Mouse (Mus musculus): ENCODE measurements around the gene Rab23. TPM values are rescaled to one million over a fixed set of nuclear protein-coding genes. Genes with fewer than 3 reads are reported as not detected.
A peak's percentile ranks its signal among the peaks of the same experiment; 100 is the strongest.

Rab23 gene
- polyA plus RNA-seq, 1 experiment, result 77.8 TPM

DNA sequence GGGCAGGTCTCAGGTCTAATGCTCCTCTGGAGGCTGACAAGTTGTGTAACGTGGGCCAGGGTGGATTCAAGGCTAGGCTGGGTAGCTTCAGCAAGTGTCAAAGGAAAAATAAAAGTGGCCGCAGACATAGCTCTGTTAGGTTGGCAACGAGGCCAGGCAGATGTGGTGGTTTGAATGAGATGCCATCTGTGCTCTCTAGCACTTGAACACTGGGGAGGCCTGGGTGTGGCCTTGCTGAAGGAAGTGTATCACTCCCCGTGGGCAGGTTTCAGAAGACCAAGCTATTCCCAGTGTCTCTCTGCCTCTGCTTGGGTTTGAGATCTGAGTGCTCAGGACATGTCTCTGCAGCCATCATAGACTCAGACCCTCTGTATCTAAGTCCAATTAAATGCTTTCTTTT is 38.8 kb downstream of the Rab23 start:
- Histone ChIP-seq H3K4me3 (ENCODE audit: insufficient read depth, low read length) (no peak overlapping the region), H3K4me1 (ENCODE audit: control insufficient read depth, insufficient read depth, low read length) (peaks cover 4% of the 10 kb centered on the region; the same call in 1 of the 2 replicates), H3K27ac (ENCODE audit: insufficient read depth, low read length) (peak overlapping the region; percentile 53; the same call in 1 of the 2 replicates)
- TF ChIP-seq CTCF (IDR thresholded peaks at IDR 0.05; ENCODE audit: borderline replicate concordance, insufficient read depth, low read length) (no peak), POLR2A (IDR thresholded peaks at IDR 0.05; ENCODE audit: low read depth, low read length) (no peak)

DNA sequence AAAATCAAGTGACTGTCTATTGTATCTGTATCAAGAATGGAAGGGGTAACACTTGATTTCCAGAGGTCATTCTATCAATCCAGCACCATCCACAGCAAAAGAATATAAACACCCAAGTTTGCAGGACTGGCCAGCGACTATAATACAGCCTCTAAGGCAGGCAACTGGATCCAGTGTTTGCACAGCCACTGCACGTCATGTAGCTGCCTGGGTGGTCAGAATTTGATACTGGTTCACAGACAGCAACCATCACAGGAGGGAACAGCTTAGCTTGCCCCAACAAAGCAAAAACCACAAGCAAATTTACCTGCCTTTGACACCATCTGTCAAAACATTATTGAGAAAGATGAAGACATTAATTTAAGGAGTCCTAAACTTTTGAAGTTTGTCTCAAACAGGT is 44.1 kb downstream of the Rab23 start:
- Histone ChIP-seq H3K27ac (ENCODE audit: insufficient read depth, low read length) (no peak overlapping the region), H3K4me3 (ENCODE audit: insufficient read depth, low read length) (no peak overlapping the region), H3K4me1 (ENCODE audit: control insufficient read depth, insufficient read depth, low read length) (no peaks in the 10 kb centered on the region)
- no peak for TF ChIP-seq POLR2A (IDR thresholded peaks at IDR 0.05; ENCODE audit: low read depth, low read length)
- TF ChIP-seq CTCF (IDR thresholded peaks at IDR 0.05; ENCODE audit: borderline replicate concordance, insufficient read depth, low read length), result no peak

DNA sequence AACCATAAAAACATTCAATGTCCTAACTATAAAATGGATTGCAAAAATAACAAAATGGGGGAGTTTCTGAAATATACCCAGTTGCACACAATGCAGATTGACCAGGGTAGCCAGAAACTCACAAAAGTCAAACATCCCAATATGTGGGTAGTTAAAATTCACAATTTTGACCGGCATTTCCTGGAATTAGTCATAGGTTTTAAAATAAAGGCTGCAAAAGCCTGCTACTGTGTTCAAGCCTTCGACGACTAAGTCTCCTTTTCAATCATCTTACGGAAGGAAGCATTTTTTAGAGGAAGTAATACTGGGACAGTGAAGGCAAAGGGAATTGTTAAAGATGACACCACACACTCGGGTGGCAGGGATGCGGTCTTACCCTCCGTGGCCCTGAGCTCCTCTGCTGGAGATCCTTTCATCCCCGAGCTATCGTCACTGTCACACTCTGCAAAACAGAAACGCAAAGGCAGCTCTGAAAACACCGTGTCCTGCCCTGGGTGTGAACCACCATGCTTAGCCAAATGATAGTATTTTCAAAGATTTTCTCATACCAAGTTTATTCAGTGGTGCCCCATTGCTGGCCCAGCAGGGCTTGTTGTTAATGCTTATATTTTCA is 45.9 kb downstream of the Rab23 start:
- Histone ChIP-seq H3K27ac (ENCODE audit: insufficient read depth, low read length) (no peak overlapping the region), H3K4me3 (ENCODE audit: insufficient read depth, low read length) (no peak overlapping the region), H3K4me1 (ENCODE audit: control insufficient read depth, insufficient read depth, low read length) (no peaks in the 10 kb centered on the region)
- TF ChIP-seq POLR2A (IDR thresholded peaks at IDR 0.05; ENCODE audit: low read depth, low read length) (no peak), CTCF (IDR thresholded peaks at IDR 0.05; ENCODE audit: borderline replicate concordance, insufficient read depth, low read length) (no peak)

DNA sequence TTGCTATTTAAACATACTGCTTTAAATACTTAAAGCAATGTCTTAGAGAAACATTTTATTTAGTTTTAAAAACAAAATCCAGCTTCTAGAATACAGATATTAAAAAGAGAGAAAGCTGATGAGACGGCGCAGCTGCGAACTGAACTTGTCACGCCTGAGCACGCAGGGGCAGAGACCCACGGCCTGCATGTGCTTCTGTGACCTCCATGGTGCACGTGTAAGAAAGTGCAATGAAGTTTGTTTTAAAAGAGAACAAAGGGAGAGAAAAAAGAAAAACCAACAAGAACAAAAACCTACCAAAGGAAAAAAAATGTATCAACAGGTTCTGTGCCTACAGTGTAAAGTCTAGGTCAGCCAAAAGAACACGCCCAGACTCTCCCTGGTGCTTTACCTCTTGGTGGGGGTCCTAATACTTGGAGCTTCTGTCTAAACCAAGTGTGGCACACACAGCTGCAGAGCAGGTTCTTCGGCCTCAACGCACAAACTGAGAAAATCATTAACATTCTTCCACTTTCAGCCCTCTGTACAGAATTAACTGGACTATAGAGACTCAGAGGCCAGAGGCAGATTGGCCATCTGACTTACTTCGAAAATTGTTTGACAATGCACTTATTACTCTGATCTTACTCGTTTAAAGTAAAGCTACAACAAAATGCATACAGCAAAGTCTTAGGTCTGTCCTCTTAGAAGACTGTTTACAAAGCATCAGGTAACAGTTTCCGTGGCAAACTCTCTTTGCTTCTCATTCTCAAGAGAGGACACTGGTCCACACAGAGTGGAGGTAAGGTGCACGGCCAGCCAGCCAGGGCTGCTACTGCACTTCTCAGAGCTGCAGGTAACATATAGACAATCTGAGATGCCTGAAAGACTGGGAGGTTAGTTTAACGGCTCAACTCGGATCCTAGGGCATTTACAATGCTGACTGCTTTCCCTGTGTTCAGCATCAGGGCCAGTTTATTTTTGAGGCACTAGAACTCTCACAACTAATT is 47.1 kb downstream of the Rab23 start:
- no peak overlapping the region for H3K27ac ChIP-seq (ENCODE audit: insufficient read depth, low read length)

DNA sequence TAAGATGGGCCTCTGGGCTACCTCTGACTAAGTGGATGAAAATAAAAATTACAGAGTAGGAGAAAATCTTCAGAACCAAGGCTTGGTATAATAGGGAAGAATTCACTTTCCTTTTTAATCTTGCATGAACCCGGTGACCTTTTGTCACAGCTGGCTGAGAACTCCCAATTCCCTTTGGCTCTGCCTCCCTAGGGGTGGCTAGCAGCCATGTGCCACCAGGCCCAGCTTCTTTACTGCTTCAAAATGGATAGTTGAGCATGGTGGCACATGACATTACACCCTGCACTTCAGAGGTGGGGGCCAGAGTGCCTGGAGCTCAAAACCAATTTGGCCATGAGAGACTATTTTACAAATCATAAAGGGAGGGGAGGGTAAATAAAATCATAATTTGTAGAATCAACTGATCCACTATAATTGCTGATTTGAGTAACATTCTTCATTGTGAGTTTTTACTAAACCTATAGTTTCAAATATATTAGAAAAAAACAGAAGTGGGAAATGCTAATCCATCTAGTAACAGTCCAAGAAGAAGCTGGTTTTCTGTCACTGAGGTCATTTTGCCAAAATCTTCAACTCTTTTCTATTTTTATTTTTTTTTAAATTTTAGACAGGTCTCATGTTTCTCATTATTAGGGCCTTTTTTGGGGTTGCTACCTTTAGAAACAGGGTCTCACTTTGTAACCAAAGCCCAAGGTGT is 48.6 kb downstream of the Rab23 start:
- TF ChIP-seq POLR2A (IDR thresholded peaks at IDR 0.05; ENCODE audit: low read depth, low read length), result no peak
- TF ChIP-seq CTCF (IDR thresholded peaks at IDR 0.05; ENCODE audit: borderline replicate concordance, insufficient read depth, low read length), result no peak
- no peaks in the 10 kb centered on the region for H3K4me1 ChIP-seq (ENCODE audit: control insufficient read depth, insufficient read depth, low read length)
- no peak overlapping the region for H3K27ac ChIP-seq (ENCODE audit: insufficient read depth, low read length)
- H3K4me3 ChIP-seq (ENCODE audit: insufficient read depth, low read length), result no peak overlapping the region

More for the DNA sequence above, 47.1 kb downstream of the Rab23 start:
- TF ChIP-seq CTCF (IDR thresholded peaks at IDR 0.05; ENCODE audit: borderline replicate concordance, insufficient read depth, low read length) (no peak), POLR2A (IDR thresholded peaks at IDR 0.05; ENCODE audit: low read depth, low read length) (no peak)
- Histone ChIP-seq H3K4me3 (ENCODE audit: insufficient read depth, low read length) (no peak overlapping the region), H3K4me1 (ENCODE audit: control insufficient read depth, insufficient read depth, low read length) (no peaks in the 10 kb centered on the region)

DNA sequence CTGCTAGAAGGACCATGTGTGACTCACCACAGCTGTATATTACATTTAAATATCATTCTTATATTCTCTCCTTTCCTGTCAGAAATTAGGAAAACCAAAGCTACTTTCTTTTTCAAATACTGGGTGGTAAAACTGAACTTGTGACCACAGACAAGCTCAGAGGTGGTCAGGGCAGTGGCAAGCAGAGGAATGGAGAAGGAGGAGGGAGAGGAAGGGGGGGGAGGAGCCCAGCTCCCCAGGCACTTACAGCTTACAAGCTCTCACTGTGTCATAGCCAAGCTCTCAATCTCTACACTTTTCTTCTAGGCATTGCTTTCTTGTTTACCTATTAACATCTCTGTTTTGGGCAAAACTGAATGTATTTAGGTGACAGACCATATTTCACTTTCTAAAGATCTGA is 49.1 kb downstream of the Rab23 start:
- TF ChIP-seq POLR2A (IDR thresholded peaks at IDR 0.05; ENCODE audit: low read depth, low read length) (no peak), CTCF (IDR thresholded peaks at IDR 0.05; ENCODE audit: borderline replicate concordance, insufficient read depth, low read length) (no peak)
- Histone ChIP-seq H3K4me1 (ENCODE audit: control insufficient read depth, insufficient read depth, low read length) (no peaks in the 10 kb centered on the region), H3K27ac (ENCODE audit: insufficient read depth, low read length) (no peak overlapping the region), H3K4me3 (ENCODE audit: insufficient read depth, low read length) (no peak overlapping the region)

DNA sequence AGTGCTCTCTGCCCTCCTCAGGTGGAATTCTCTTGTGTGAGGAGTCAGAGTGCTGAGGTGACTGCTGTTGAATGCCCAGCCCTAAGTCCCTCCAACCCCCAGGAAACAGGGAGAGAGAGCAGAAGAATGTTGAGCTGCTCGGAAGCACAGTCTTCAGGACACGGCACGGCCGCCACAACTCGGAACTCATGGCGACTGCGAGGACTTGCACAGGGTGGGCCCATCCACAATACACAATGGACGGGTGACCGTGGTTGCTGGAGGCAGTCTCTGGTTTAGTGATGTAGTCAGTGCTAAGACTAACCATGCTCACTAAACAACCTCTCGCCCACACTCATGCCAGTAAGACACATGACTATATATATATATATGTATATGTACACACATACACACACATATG is 51.9 kb downstream of the Rab23 start:
- H3K27ac ChIP-seq (ENCODE audit: insufficient read depth, low read length), result no peak overlapping the region
- no peak overlapping the region for H3K4me3 ChIP-seq (ENCODE audit: insufficient read depth, low read length)
- no peak for TF ChIP-seq POLR2A (IDR thresholded peaks at IDR 0.05; ENCODE audit: low read depth, low read length)
- TF ChIP-seq CTCF (IDR thresholded peaks at IDR 0.05; ENCODE audit: borderline replicate concordance, insufficient read depth, low read length), result no peak
- no peaks in the 10 kb centered on the region for H3K4me1 ChIP-seq (ENCODE audit: control insufficient read depth, insufficient read depth, low read length)

DNA sequence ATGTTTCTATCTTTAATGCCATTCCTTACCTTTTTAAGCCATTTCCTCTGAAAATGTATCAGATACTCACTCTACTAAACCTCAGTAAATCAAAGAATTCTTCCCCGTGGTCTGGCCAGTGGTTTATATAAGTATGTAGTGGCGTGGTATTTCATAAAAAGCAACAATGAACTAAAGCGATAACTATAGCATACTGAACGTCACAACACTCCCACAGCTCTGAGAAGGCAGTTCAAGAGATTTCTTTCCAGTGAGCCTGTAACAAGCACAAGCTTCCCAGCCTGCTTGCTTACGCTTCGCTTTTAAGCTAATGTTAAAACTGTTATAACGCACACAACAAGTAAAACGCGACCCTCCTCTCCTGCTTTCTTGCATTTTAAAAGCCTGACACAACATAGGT is 52.4 kb downstream of the Rab23 start:
- Histone ChIP-seq H3K27ac (ENCODE audit: insufficient read depth, low read length) (no peak overlapping the region), H3K4me1 (ENCODE audit: control insufficient read depth, insufficient read depth, low read length) (no peaks in the 10 kb centered on the region), H3K4me3 (ENCODE audit: insufficient read depth, low read length) (no peak overlapping the region)
- TF ChIP-seq POLR2A (IDR thresholded peaks at IDR 0.05; ENCODE audit: low read depth, low read length) (no peak), CTCF (IDR thresholded peaks at IDR 0.05; ENCODE audit: borderline replicate concordance, insufficient read depth, low read length) (no peak)

DNA sequence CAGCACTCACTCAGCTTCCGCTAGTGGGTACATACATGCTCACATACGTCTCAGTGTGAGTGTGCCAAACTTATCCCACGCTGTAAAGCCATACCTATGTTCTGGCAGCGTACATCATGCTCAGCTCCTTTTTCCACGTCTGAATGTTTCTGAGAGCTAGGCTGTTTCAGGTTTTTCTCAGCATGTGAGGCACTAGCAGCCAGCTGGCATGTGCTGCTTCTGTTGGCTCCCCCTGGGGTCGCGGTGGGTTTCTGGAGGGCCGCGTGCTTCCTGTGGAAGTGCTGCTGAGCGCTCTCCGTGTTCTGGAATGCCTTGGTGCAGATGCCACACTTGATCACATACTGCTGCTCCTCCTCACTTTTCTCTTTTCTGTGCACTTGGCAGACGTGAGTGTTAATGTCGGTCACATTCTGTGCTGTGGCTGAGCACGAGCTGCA is 56.5 kb downstream of the Rab23 start:
- no peak overlapping the region for H3K27ac ChIP-seq (ENCODE audit: insufficient read depth, low read length)

More for the DNA sequence above, 56.5 kb downstream of the Rab23 start:
- TF ChIP-seq POLR2A (IDR thresholded peaks at IDR 0.05; ENCODE audit: low read depth, low read length) (no peak), CTCF (IDR thresholded peaks at IDR 0.05; ENCODE audit: borderline replicate concordance, insufficient read depth, low read length) (no peak)
- H3K4me1 ChIP-seq (ENCODE audit: control insufficient read depth, insufficient read depth, low read length), result no peaks in the 10 kb centered on the region
- no peak overlapping the region for H3K4me3 ChIP-seq (ENCODE audit: insufficient read depth, low read length)
